Mouse (Mus musculus) liver, postnatal 0 days (tissue): ENCODE data around the gene Bend6.

Source experiments
- CTCF ChIP-seq: sonication (generic); IDR thresholded peaks from 2 replicates; pipeline ENCODE4 v1.5.1; 2016; ENCODE audit warnings: antibody characterized with exemption, low read depth
- EP300 ChIP-seq: IDR thresholded peaks from 2 replicates; pipeline ENCODE4 v1.6.1; 2016; ENCODE audit warnings: antibody characterized with exemption, low read depth, mild to moderate bottlenecking

DNA sequence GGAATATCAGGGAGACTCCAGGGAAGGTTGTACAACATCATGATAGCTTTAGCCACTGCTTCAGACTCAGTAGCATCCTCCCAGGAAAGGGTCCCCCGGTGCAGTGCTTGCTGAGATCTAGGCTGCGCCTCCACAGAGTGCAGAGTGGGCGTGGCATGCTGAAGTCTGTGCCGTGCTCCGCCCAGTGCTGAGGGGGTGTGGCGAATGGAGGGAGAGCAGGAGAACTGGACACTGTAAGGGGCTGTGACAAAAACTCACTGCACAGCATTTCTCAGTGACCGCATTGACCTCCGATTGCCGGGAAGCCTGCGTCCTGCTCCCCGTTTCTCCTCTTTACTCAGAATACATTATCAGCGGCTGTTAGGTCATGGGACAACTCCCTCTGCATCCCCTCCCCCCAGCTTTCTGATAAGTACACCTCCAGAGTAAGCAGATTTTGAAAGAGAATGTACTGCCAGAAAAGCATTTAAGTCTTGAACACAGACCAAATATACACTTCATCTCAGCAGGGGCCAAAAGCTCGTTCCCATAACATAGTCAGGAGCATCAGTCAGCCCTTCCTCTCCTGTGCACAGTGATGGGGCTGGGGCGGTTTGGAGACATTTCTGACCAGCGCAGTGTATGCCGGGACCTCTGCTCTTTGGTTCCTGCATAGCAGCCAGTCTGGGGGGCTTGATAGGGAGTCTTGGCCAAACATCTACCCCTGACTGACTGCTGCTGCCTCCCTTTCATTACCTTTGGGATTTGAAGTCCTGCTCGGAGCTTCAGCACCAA, 37.5 kb upstream of the Bend6 start:
- TF ChIP-seq EP300: no peak
- TF ChIP-seq CTCF: no peak
